Mouse (Mus musculus) urinary bladder, postnatal 4 days (tissue): ENCODE results near the gene Ak9.
"Not testable (repeated sequence)": the region's sequence is repeated elsewhere in the genome, so short reads cannot be mapped to it uniquely, and the experiment has no call there.

Source experiments
- DNase-seq, 2 experiments: peaks; one replicate each; pipeline ENCODE4 v3.0.0; 2021 to 2022; ENCODE audit warnings: low spot score in 2 of 2

Ak9 gene

DNA sequence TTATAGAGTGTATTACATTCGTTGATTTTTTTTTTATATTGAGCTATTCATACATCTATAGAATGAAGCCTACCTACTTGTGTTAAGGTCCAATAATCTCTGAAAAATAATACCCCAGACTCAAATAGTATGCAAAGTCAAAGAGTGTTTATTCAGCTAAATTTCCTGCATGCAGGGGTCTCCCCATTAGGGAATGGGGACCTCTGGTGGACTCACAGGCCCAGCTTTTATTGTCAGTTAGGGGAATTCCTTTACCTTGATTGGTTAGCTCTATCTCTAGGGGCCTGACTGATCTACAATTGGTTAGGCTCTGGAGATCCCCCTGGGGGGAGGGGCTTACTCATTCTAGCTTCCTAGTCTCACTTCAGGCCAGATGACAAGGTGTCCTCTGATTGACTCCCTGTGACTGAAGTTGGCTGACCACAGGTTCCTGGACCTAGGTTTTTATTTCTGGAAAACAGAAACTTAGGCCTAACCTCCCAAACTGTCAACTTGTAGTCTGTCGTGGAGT, 28.8 kb downstream of the Ak9 start:
- no peak for DNase-seq

DNA sequence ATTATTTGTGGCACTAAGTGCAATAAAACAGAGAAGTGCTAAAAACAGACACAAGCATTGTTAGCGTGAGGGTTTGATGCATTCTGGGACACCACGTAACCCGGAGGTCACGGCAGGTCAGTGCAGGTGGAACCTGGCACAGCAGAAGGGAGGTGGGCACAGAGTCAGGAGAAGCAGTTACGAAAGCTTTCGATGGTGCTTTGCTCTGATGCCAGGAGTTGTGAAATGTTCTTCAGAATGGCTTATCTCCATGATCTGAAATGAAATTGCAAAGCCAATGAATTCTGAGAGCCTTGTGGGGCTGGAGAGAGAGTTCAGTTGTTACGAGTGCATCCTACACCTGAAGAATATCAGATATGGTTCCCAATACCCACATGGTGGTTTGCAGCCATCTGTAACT, 37.6 kb downstream of the Ak9 start:
- DNase-seq = no peak

DNA sequence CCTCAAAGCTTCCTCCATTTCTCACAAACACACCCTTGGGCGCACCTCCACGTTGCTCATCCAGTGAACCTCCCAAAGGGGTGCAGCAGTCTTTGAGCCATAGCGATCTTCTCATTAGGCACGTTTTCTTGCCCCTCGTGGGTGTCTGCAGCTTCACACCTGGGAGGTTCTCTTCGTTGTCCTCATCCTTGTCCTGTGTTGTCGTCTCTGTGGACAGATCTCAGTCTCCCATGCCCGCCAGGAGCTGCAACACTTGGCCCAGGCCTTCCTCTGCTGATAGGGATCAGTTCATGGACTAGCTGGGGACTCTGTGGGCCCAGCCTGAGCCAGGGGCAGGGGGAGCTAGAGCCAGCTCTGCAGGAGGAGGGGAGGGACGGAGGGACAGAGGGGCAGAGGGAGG, 61.3 kb downstream of the Ak9 start:
- DNase-seq = peak in 1 of 2 experiments; percentile 55

DNA sequence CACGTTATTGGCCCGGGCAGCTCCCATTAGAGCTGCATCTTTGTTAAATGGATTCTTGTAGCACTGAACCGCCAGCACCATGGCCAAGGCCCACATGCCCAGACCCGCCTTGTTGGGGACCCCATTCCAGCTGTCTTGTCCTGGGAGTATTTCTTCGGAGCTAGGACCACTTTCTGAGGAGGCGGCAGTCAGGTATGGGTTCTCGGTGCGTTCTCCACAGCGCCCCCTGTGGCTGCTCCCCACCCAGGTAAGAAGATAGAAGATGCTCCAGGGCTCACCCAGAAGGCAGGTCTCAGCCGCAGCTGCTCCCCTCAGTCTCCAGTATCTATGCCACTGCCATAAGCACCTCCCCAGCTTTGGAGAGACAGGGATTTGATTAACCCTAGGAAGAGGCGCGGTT, 76.7 kb downstream of the Ak9 start:
- DNase-seq = no peak

DNA sequence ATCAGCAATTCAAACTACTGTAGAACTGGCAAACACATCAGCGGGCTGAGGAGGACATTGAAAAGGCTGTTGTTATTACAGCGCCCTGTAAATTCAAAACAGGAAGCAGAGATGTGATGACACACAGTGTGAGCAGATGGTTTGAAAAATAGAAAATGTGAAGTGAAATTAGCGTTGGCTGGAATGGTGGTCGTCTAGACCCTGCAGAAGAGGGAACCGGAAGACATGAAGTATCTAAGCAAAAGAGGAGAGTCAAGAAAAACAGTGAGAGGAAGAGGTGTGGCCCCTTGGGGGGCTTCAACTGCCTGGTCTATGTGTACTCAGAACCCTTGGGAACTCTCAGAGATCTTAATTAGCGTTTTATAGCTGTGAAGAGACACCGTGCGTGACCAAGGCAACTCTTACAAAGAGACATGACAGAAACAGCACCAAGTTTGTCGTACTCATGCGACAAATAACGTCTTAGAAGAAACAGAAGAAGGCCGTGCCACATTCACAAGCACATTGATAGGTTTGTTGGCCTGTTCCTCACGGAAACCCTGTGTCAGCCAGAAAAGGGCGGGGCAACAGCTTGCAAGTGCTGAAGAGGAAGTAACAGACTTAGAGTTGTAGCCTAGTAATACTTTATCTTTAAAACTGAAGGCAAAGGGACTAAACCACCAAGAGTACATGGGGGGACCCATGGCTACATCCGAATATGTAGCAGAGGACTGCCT, 81.9 kb downstream of the Ak9 start:
- peak in 1 of 2 experiments; percentile 22 for DNase-seq

DNA sequence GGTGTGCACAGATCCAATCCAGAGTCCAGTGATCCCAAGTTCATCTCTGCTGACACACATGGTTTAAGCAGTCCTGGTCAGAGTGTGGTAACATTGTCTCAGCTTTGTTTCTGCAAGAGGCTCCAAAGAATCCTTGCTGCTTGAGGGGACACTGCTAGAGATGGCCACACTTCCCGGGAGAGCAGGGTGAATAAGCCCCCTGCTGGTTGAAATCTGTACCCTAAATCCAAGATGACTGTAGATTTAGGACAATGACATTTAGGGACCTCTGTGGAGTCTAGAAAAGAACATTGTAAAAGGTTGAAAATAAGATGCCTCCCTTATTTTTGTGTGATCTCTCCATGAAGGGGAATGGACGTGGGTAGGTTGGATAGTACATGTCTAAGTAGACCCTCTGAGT, 89.8 kb downstream of the Ak9 start:
- no peak for DNase-seq

DNA sequence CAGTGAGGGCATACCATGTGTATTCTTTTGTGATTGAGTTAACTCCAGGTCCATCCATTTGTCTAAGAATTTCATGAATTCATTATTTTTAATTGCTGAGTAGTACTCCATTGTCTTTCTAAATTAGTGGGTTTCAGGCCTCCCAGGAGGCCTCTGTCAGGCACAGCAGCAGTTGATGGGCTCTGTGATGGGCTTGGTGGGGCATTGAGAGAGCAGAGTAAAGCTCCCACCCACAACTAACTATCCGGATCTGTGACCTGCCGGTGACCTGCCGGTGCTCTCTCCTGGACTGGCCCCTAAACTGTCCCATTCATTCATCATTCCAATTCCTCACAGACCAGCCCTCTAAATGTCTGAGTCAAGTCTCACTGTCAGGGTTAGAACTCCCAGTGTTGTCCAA, 97.3 kb downstream of the Ak9 start:
- no peak for DNase-seq

DNA sequence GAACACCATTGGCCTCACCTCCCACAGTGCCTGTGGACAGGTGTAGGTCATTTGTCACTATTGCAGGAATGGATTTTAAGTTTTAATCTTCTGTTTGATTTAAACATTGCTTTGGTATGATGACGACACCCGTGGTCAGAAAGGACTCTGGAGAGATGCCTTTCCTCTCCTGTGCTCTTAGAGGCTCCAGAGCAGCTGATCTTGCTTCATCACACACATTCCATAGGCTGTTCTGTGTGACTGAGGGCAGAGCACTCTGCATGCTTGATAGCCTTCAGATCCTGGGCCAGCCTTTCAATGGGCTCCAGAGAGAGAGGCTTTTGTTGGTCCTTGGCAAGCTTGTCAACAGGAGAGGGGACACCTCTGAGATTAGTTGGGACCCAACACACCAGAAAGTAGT, 99.6 kb downstream of the Ak9 start:
- DNase-seq = no peak

DNA sequence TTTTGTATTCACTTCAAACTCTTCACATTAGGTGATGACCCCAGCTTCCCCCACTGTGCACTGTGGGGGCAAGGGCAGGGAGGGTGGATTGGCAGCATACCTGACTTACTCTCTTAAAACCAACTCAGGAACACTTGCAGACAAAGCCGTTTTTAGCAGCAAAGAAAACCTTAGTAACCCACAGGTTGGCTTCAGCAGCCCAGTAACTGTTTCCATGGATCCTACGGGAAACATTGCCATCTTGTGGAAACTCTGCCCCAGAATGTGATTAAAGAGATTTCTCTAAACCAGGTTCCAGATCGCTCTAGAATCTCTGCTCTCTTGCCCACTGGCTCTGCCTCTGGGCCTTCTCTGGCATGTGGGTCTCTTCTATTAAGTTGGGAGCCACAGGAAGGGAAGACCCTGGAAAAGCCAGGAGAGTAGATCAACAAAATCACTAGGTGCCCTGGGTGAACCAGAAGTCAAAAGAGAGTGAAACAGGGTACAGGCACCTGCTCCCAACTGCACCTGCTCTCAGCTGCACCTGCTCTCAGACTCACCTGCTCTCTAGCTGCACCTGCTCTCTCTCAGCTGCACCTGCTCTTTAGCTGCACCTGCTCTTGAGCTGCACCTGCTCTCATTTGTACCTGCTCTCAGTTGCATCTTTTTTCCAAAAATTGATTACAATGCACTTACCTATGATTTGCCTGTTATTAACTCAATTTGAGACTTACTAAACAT, 100.3 kb downstream of the Ak9 start:
- DNase-seq = no peak

DNA sequence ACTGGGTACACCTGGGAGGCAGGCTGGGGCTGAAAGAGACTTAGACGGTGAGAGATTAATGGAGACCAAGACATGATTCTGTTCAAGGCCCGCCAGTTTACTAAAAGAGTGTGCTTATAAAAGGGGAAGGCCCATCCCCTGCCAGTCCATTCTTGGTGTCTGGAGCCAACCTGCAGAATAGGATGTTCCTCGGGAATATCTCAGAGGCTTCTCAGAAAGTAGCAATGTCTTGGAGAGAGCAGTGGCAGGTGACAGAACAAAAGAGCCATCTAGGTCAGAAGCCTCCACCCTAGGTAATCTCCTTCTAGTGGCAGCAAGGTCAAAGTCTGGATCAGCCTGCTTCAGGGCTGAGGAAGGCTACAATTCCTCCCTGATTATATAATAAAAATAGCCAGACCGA, 106.4 kb downstream of the Ak9 start:
- not testable (repeated sequence) for DNase-seq

DNA sequence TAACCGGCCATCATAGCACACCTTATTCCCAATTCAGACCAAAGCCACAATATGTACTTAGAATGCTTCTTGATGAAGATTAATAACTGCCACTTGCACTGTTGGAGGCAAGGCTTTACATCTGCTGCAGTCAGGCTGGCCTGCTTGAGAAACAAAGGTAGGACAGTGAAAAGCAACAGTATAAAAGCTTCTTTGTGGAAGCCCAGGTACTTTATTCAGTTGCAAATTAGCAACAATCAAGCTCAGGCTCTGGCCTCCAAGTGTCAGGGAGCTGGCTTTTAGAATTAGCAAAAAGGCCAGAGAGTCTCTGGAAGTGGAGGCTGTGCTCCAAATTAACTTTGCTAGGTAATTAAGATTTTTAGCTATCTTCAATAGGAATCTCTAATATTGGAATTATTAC, 107.0 kb downstream of the Ak9 start:
- not testable (repeated sequence) for DNase-seq

DNA sequence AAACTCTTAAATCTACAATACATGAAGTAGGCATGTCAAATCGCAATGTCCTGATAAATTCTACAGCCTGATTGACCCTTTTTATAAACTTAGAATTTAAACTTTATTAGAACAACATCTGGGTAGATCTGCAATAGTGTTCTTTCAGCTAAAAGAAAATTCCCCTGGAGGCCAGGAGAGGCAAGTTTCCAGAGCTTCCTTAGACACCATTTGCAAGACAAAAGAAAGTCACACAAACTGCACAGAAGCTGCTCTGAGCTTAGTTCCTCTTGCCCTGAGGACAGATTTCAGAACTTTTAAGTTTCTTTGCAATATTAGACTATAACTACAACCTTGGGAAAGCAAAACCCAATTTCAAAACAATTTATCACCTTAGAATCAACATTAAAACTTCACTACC, 109.7 kb downstream of the Ak9 start:
- DNase-seq = not testable (repeated sequence)

DNA sequence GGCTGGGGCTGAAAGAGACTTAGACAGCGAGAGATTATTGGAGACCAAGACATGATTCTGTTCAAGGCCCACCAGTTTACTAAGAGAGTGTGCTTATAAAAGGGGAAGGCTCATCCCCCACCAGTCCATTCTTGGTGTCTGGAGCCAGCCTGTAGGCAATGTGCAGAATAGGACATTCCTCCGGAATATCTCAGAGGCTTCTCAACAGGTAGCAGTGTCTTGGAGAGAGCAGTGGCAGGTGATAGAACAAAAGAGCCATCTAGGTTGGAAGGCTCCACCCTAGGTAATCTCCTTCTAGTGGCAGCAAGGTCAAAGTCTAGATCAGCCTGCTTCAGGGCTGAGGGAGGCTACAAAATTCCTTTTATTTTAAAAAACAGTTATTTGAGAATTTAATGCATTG, 111.6 kb downstream of the Ak9 start:
- not testable (repeated sequence) for DNase-seq

DNA sequence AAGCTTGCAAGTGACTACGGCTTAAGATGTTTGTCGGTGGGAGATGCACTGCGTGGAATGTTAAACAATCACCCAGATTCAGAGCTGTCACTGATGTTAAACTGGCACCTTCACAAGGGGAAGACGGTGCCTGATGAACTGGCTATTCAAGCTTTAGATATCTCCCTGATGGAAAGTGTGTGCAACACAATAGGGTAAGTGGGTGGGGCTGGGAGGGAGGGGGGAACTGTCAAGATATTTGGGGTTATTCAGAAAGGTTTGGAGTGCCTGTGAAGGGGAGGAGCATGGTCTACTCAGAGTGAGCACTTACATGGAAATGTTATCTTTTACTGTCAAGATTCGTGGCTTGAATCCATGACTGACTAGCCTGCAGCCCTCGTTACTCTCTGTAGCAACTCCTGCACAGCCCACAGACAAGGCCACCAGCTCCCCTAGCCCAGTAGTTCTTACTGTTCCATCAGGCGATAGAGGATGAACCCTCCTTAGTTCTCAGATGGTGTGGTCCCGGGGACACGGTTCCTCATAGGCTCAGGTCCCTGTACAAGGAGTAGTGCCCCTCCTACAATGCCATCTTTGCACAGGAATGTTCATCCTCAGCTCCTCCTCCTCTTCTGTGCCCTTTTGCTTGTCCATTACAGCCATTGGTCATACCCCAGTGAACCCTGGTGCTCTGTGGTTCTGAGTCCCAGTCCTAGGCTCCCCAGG, 116.9 kb downstream of the Ak9 start:
- no peak for DNase-seq

DNA sequence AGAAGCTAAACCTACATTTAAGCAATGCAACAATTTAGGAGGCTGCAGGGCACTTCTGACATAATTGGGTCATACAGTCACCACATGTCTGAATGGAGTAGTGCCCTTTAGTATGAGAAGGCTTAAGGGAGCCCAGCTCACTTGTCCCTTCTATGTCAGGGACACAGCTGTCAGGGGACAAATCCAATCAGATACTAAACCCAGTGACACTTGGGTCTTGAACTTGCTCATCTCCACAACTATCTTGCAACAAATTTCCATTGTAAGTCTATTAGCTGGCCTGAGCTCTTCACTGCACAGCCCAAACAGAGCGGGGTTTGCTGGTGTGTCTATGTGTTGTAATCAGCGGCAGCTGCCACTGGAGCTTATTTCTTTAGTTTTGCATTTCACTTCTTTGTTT, 119.9 kb downstream of the Ak9 start:
- peak in 1 of 2 experiments; percentile 23 for DNase-seq

DNA sequence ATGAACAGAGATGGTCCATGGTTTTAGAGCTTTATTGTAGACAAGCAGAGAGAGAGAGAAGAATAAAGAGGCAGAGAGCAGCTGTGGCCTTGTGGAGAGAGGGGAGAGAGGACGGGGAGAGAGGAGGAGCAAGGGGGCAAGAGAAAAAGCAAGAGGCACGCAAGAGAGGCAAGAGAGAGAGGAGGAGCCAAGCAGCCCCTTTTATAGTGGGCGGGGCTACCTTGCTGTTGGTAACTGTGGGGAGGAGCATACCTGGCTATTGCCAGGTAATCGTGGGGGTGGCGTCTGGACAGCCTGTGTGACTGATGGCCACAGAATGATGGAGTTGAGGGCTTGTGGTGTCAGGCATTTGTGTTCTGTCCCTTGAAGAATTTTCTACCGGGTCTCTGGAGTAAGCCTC, 122.6 kb downstream of the Ak9 start:
- DNase-seq = no peak

DNA sequence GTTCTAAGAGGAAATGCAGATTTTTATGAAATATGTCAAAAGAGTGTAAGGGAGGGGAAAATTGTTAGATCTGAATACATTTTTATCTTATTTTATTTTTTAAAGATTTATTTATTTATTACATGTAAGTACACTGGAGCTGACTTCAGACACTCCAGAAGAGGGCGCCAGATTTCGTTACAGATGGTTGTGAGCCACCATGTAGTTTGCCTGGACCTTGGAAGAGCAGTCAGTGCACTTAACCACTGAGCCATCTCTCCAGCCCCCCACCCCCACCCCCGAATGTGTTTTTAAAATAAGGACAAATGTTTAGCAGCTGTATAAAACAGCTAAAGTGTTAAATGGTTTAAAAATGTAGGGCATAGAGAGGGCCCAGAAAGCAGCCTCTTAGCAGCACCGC, 130.8 kb downstream of the Ak9 start:
- no peak for DNase-seq

DNA sequence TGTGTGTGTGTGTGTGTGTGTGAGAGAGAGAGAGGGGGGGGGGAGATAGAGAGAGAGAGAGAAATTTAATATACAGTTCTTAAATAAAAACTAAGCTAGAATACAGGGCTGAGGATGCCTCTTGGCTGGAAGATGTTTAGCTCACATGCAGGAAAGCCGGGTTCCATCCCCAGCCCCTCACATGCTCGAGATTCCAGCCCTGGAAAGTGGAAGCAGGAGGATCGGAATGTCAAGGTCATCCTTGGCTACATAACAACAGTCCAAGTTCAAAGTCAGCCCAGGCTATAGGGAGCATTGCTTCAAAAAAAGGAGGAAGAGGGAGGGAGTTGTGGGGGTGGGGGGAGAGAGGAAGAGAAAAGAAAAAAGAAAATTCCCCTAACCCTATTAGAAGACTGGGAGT, 131.4 kb downstream of the Ak9 start:
- no peak for DNase-seq

DNA sequence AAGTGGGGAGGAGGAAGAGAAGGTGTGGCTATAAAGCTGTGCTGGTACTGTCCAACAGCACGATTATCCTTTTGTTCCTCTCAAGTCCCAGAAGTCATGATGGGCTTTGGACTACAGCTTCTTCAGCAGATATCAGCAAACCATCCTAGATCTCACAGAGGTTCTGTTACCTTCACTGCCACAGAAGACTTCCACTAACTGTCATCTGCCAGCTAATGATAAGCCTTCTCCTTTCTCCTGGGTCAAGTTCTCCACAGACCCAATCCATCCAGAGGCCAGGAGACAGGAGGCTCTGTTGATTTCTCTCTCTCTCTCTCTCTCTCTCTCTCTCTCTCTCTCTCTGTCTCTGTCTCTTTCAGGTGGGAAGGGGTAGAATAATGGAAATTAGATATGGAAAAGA, 144.4 kb downstream of the Ak9 start:
- DNase-seq = no peak

DNA sequence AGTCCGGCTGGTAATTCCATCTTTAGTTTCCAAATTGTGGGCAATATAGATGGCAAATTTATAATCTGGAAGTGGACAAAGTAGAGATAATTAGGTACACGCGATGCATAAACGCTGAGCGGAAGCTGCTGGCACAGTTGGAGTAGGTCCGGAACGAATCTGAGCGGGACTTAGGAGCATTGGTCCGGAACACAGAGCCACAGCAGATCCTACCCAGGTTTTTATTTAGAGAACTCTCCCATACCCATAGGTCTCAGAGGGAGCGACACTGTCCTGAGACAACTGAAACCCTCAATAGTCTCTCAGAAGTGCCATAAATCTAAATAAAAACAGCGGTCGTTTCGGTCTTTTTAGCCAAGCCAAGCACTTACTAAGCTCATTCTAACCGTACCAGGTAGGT, 145.9 kb downstream of the Ak9 start:
- no peak for DNase-seq

DNA sequence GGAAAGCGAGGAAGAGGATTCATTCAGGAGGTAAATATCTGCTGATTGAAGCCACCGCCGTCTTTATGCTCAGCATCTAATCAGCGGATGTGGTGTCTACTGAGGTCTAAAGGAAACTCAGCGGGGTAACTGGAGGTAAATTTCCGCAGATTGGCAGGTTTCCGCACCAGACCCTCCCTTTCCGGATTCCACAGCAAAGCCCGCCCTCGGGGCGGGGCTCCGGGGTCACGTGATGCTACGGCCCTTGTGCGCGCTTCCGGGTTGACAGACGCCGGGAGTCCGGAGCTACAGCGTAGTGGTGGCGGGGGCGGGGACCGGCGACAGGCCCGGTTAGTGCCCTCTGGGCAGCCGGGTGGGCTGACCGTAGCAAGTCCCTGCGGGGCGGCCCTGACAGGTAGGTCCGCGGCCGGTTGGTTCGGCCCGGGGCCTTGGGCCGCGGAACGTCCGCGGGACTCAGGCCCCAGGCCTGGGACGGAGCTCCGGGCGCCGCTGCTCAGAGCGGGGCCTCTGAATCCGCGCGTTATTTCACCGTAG, 146.4 kb downstream of the Ak9 start, which contains the start of gene Zbtb24:
Gene Zbtb24 (plus strand): TSS at position 247 of the 534 bp plus-strand sequence.
- DNase-seq = peak; percentile 88 to 95

DNA sequence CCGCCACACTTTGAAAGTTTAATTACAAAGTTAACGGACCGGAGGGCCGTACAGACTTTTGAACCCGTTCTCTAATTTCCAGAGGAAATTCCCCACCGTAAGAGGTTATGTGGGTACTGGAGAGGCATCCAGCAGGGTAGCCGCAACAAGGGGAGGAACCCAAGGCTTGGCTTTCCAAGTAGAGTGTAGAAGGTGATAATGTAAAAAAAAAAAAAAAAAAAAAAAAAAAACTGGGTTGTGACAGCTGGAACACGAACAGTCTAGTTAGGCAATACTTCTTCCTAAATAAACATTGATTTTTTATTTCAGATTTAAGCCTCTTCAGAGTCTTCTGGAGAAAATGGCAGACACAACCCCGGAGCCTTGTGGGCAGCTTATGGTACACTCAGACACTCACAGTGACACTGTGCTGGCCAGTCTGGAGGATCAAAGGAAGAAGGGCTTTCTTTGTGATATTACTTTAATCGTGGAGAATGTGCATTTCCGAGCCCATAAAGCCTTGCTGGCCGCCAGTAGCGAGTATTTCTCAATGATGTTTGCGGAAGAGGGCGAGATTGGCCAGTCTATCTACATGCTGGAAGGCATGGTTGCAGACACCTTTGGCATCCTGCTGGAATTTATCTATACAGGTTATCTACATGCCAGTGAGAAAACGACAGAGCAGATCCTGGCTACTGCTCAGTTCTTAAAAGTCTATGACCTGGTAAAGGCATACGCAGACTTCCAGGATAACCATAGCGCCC, 147.2 kb downstream of the Ak9 start:
- no peak for DNase-seq
